Comparison of ENCODE assay signal across 15 mouse cellular contexts in the genomic region with DNA sequence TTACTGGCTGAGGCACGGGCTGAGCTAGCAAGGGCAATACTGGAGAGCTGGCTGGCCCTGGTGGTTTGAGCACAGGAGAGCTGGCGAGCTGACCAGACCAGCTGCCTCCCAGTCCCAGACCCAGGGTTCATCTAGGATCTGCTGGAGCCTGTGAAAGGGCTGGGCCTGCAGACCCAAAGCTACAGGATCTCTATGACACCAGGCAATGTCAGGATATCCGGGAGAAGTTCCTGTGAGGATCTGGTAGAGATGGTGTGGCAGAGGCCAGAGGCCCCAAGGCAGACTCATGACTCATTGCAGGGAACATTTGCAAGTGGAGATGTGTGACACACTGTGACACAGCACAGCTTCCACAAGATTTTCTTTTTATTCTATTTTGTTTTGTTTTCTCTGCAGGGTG. TPM values are rescaled to one million over a fixed set of nuclear protein-coding genes. Genes with fewer than 3 reads are reported as not detected.
DNase-seq lines count a peak whose midpoint lies in the region; ATAC-seq lines count a peak whose summit lies in the region.
"Had no signal": no experiment of that assay in that cellular context is flagged by ENCODE, and none has a peak within 500 bp of the region (broad histone marks: within the 10 kb centered on the region; RNA-seq: fewer than 3 reads in every experiment).

No protein-coding gene starts in this region.

- H3K9ac ChIP-seq in heart, embryonic 15.5 days, result no peak overlapping the region
- no peak overlapping the region for H3K9ac ChIP-seq in kidney, embryonic 15.5 days
- H3K9ac ChIP-seq: embryonic facial prominence, embryonic 15.5 days; hindbrain, embryonic 13.5 days; neural tube, embryonic 15.5 days had no signal

- intact Hi-C loops in heart, postnatal 10 days (cut with DNase I), result no loop called here

- peaks cover 46% of the 10 kb centered on the region for H3K4me1 ChIP-seq in heart, embryonic 15.5 days (replicated peaks)
- H3K4me1 ChIP-seq in kidney, embryonic 15.5 days, result peaks cover 39% of the 10 kb centered on the region

- no peaks in the 10 kb centered on the region for H3K36me3 ChIP-seq in heart, embryonic 15.5 days
- no peaks in the 10 kb centered on the region for H3K36me3 ChIP-seq in kidney, embryonic 15.5 days
- H3K36me3 ChIP-seq: embryonic facial prominence, embryonic 15.5 days; hindbrain, embryonic 13.5 days; neural tube, embryonic 15.5 days had no signal

- no peak for ATAC-seq in heart, embryonic 15.5 days (replicated peaks; ENCODE audit: insufficient number of reproducible peaks, insufficient read depth, low FRiP score, low read depth)
- ATAC-seq in kidney, embryonic 15.5 days (replicated peaks; ENCODE audit: low FRiP score), result no peak
- no peak for ATAC-seq in granulocyte monocyte progenitor cell, adult 5-6 weeks (replicated peaks; ENCODE audit: poor library complexity, severe bottlenecking)
- ATAC-seq: activated CD4-positive, CD25-positive, alpha-beta regulatory T cell, adult 4 months had no signal

- WGBS in heart, embryonic 15.5 days, result 62% methylated on average over 3 of the region's 3 CpGs
- 76% methylated on average over 3 of the region's 3 CpGs for WGBS in kidney, embryonic 15.5 days

- H3K9me3 ChIP-seq in heart, embryonic 15.5 days (replicated peaks), result no peaks in the 10 kb centered on the region
- no peaks in the 10 kb centered on the region for H3K9me3 ChIP-seq in kidney, embryonic 15.5 days (replicated peaks)
- H3K9me3 ChIP-seq: embryonic facial prominence, embryonic 15.5 days; hindbrain, embryonic 13.5 days; neural tube, embryonic 15.5 days had no signal

- no peaks in the 10 kb centered on the region for H3K27me3 ChIP-seq in heart, embryonic 15.5 days
- H3K27me3 ChIP-seq in kidney, embryonic 15.5 days, result no peaks in the 10 kb centered on the region
- H3K27me3 ChIP-seq: embryonic facial prominence, embryonic 15.5 days; hindbrain, embryonic 13.5 days; neural tube, embryonic 15.5 days had no signal

- H3K4me3 ChIP-seq in heart, embryonic 15.5 days, result no peak overlapping the region
- H3K4me3 ChIP-seq in kidney, embryonic 15.5 days (replicated peaks), result no peak overlapping the region
- H3K4me3 ChIP-seq: embryonic facial prominence, embryonic 15.5 days; hindbrain, embryonic 13.5 days; neural tube, embryonic 15.5 days had no signal

- no peak for DNase-seq in heart, postnatal 10 days
- DNase-seq in 3134 (ENCODE audit: extremely low read depth, insufficient read length, low spot score), result peak; percentile 64
- DNase-seq in Muller cell, postnatal 12 days (ENCODE audit: inconsistent ontology term), result peak; percentile 40
- no peak for DNase-seq in frontal cortex, adult 2 months (ENCODE audit: extremely low spot score in 1 of 2, low spot score in 1 of 2)
- DNase-seq in layer of hippocampus, adult 9-11 months, result no peak
- DNase-seq: cerebellum, adult 9-10 months; midbrain, embryonic 14.5 days; right cerebral cortex, postnatal 25 days had no signal

- peak overlapping the region; percentile 31 for H3K27ac ChIP-seq in heart, embryonic 15.5 days
- H3K27ac ChIP-seq in kidney, embryonic 15.5 days, result peak overlapping the region; percentile 65
- H3K27ac ChIP-seq: embryonic facial prominence, embryonic 15.5 days; hindbrain, embryonic 13.5 days; neural tube, embryonic 15.5 days had no signal

- no peak overlapping the region for H3K4me2 ChIP-seq in heart, embryonic 15.5 days
- no peak overlapping the region for H3K4me2 ChIP-seq in kidney, embryonic 15.5 days
- H3K4me2 ChIP-seq: embryonic facial prominence, embryonic 15.5 days; hindbrain, embryonic 13.5 days; neural tube, embryonic 15.5 days had no signal

RNA-seq across cellular contexts. Expression of gene Ppcdc, which starts 14.8 kb away (rescaled TPM):
- polyA plus RNA-seq in heart, embryonic 15.5 days (2015; fragmentation: Nextera tagmentation; extraction: Ambion mirVana), result 17.0 and 20.0 TPM in 2 replicates
- total RNA-seq in heart, postnatal 10 days (2021), result 1 to 10 TPM; 5.7 to 9.5 TPM
- polyA plus RNA-seq in kidney, embryonic 15.5 days (2015; fragmentation: Nextera tagmentation; extraction: Ambion mirVana), result 25.8 and 30.3 TPM in 2 replicates
- 23.3 and 24.5 TPM in 2 replicates for polyA plus RNA-seq in frontal cortex, adult 2 months (2012; rRNA removed)
- total RNA-seq in granulocyte monocyte progenitor cell, adult 5-6 weeks (2014; fragmentation: Nextera tagmentation), result 19.4 and 25.2 TPM in 2 replicates
- 10.0 and 13.4 TPM in 2 replicates for total RNA-seq in granulocyte monocyte progenitor cell, adult 5-6 weeks (2017)

RNA-seq across cellular contexts. Expression of gene Scamp5, which starts 42.7 kb away (rescaled TPM):
- polyA plus RNA-seq in heart, embryonic 15.5 days (2015; fragmentation: Nextera tagmentation; extraction: Ambion mirVana), result 7.6 and 9.7 TPM in 2 replicates
- 1 to 10 TPM; 9.5 to 9.6 TPM for total RNA-seq in heart, postnatal 10 days (2021)
- 15.1 and 15.9 TPM in 2 replicates for polyA plus RNA-seq in kidney, embryonic 15.5 days (2015; fragmentation: Nextera tagmentation; extraction: Ambion mirVana)
- polyA plus RNA-seq in frontal cortex, adult 2 months (2012; rRNA removed), result 343 and 371 TPM in 2 replicates
- total RNA-seq in granulocyte monocyte progenitor cell, adult 5-6 weeks (2014; fragmentation: Nextera tagmentation), result 5.4 and 8.2 TPM in 2 replicates
- total RNA-seq in granulocyte monocyte progenitor cell, adult 5-6 weeks (2017), result 1.6 and 2.2 TPM in 2 replicates

Comparison
In these comparisons a context has a peak if more than half of its experiments do, and no peak if none do; other contexts are left out.
1. DNase-seq: peak in 3134 (single experiment) and Muller cell, postnatal 12 days (single experiment); none in heart, postnatal 10 days (0 of 2), frontal cortex, adult 2 months (0 of 2) and layer of hippocampus, adult 9-11 months (single experiment).
2. RNA of gene Scamp5, which starts 42.7 kb away (polyA plus RNA-seq): 343 to 371 TPM in frontal cortex, adult 2 months; 15.1 to 15.9 TPM in kidney, embryonic 15.5 days and 7.6 to 9.7 TPM in heart, embryonic 15.5 days; every median in the first group is over 10 times any median in the second.